Mouse (Mus musculus) urinary bladder, adult 18-20 months (tissue): Measurements from ENCODE around the gene Aarsd1.
"Not testable (repeated sequence)": the region's sequence is repeated elsewhere in the genome, so short reads cannot be mapped to it uniquely, and the experiment has no call there.

Experiments used
- DNase-seq, 2 experiments: peaks; one replicate each; pipeline ENCODE4 v3.0.0; 2022; ENCODE audit warnings: low spot score in 2 of 2, mixed read lengths in 2 of 2

The Aarsd1 gene

GRCm38 (mm10) chr11:101417101-101417855, at the start of gene Aarsd1:
Gene Aarsd1, minus strand, starts transcription at chr11:101417615.
- DNase-seq: peak; percentile 74 to 90

DNA sequence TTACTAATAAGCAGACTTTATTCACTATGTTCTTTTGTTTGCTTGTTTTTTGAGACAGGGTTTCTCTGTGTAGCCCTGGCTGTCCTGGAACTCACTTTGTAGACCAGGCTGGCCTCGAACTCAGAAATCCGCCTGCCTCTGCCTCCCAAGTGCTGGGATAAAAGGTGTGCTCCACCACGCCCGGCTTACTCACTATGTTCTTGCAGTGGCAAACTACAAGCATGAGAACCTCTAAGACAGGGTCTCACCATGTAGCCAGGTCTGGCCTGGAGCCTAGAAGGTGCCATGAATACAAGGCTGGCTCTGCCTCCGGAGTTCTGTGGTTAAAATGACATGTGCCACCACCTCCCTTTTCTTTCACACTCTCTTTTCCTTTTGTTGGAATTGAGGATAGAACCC, 49.1 kb upstream of the Aarsd1 start:
- not testable (repeated sequence) for DNase-seq

GRCm38 (mm10) chr11:101465869-101466551, 48.6 kb upstream of the Aarsd1 start, which contains the start of gene Vat1:
Gene Vat1, minus strand, starts transcription at chr11:101466230.
- DNase-seq: peak; percentile 67 to 69

GRCm38 (mm10) chr11:101465101-101465868, 47.9 kb upstream of the Aarsd1 start:
- DNase-seq: peak; percentile 67 to 83

- peak in 1 of 2 experiments; percentile 73 for DNase-seq
Measured at GRCm38 (mm10) chr11:101464211-101465100, 47.0 kb upstream of the Aarsd1 start, which contains the start of gene Rnd2. Gene Rnd2, plus strand, starts transcription at chr11:101464999.

- no peak for DNase-seq
Measured at GRCm38 (mm10) chr11:101462583-101463440, 45.4 kb upstream of the Aarsd1 start.

DNA sequence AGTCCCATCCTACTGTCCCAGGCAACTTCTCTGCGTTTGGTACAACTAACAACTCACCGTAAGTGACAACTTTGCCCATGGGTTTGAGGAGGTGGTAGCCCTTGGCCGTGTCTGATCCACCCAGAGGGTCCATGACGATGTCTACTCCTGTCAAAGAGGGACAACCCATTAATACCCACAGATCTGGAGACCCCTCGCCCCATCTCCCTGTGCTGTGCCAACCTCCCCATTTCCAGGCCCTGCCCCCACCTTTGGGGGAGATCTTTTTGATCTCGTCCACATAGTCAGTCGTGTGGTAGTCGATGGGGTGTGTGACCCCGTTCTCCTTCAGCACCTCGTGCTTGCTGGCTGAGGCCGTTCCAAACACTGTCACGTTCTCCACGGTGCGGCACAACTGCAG, 44.7 kb upstream of the Aarsd1 start:
- no peak for DNase-seq

- no peak for DNase-seq
Measured at GRCm38 (mm10) chr11:101460321-101460720, 42.9 kb upstream of the Aarsd1 start.

DNA sequence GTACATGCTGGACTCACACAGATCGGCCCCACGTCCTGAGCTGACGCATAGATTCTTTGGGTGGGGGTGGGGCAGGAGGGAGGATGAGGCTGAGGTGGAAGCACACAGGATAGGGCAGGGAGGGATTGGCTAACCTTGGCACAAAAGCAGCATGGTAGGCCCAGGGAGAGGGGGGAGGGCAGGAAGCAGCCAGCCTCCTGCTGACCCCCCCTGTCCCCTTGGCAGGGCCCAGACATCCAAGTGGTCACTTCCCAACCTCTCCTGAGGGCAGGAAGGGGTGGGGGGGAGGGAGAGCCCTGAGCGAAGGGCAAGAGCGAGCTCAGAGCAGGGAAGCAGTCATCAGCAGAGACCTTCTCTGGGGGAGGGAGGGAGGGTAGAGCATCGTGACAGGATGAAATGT, 42.3 kb upstream of the Aarsd1 start:
- DNase-seq: no peak

DNA sequence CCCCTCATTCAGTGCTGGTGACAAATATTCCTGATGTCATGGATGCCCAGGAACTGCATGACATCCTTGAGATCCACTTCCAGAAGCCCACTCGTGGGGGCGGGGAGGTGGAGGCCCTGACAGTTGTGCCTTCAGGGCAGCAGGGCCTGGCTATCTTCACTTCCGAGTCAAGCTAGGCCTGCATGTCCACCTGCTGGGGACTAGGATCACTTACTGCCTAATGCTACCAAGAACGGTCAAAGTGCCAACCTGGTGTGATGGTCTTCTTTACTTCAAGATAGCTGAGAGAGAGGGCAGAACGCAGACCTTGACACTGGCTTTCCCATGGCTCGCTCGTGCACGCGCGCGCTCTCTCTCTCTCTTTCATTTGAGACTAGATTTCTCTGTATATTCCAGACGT, 40.8 kb upstream of the Aarsd1 start:
- DNase-seq: no peak

- no peak for DNase-seq
Measured at GRCm38 (mm10) chr11:101457631-101458030, 40.2 kb upstream of the Aarsd1 start.

- DNase-seq: no peak
Measured at GRCm38 (mm10) chr11:101455627-101456026, 38.2 kb upstream of the Aarsd1 start.

GRCm38 (mm10) chr11:101454702-101455101, 37.3 kb upstream of the Aarsd1 start:
- DNase-seq: no peak

GRCm38 (mm10) chr11:101452093-101452774, 34.8 kb upstream of the Aarsd1 start:
- DNase-seq: no peak

DNA sequence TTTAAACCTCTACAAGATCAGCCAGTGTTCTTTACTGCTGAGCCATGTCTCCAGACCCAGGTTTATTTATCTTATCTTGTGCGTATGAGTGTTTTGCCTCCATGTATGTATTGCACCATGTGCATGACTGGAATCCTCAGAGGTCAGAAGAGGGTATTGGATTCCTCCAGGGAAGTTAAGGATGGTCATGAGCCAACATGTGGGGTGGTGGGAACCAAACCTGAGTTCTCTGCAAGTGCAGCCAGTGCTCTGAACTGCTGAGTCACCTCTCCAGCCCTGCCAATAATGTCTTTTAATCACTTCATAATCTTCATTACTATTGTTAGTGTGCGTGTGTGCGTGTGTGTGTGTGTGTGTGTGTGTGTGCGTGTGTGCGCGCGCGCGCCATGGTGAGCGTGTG, 34.1 kb upstream of the Aarsd1 start:
- no peak for DNase-seq

DNA sequence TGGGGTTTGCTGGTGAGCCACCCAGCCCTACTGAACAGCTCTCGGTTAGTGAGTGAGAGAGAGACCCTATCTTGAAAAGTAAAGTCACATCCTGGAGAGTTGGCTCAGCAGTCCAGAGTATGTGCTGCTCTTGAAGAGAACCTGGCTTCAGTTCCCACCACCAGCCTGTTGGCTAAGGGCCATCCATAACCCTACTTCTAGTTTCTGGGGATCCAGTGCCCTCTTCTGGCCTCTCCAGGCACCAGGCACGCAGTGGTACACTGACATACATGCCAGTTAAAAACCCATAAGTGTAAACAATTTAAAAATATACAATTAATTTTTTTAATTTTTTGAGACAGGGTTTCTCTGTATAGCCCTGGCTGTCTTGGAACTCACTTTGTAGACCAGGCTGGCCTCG, 33.0 kb upstream of the Aarsd1 start:
- no peak for DNase-seq

GRCm38 (mm10) chr11:101449596-101449995, 32.2 kb upstream of the Aarsd1 start:
- not testable (repeated sequence) for DNase-seq

DNA sequence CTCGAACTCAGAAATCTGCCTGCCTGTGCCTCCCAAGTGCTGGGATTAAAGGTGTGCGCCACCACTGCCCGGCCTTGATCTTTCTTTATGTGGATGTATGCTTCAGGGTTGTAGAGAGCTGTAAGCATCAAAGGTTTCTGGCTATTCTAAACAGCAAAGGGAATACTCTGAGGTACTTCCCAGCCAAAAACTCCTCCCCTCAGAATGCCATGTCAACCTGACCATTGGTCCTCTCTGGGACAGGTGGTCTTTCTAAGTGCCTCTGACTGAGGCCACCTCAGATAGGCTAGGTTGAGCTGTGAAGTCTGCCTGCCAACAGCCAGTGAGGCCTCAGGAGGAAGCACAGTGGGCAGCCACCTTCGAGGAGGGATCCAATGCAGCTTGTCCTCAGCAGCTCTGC, 31.5 kb upstream of the Aarsd1 start:
- no peak for DNase-seq

DNA sequence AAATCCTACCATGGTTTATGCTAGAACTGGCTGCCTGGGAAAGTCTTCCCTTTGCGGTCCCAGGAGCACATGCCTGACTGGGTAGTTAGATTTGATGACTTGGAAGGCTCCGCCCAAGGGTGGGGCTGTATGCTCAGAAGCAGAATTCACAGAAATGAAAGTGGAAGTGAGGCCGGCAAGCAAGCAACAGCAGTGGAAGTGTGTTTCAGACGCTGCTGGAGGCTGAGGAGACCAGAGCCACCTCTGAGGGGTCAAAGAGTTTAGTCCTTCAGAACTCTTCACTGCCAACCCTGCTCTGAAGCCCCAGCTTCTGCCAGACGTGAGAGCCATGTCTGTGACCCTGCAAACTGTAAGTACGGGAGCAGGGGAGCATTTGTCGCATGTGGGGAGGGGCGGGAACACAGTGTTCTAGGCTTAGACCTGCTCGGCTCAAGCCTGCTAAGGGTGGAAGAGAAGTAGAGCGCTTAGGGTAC, 30.9 kb upstream of the Aarsd1 start, which contains the start of gene Ifi35:
Gene Ifi35 (plus strand): TSS at position 134 of the 473 bp plus-strand sequence.
- peak; percentile 61 to 80 for DNase-seq
